Mouse (Mus musculus) lung, adult 2 months (tissue): ENCODE measurements around the gene Kcnip1.

ENCODE experiments used
- CTCF ChIP-seq: fragments of 200-500 bp; IDR thresholded peaks from 2 replicates; pipeline ENCODE4 v1.5.1; 2011; ENCODE audit warnings: mild to moderate bottlenecking, low read length, control low read depth; ENCODE audit not compliant: insufficient read depth
- POLR2A ChIP-seq: fragments of 200-500 bp; IDR thresholded peaks from 2 replicates; pipeline ENCODE4 v1.6.1; 2011; ENCODE audit warnings: low read depth, mild to moderate bottlenecking, control low read depth, low read length, borderline replicate concordance; ENCODE audit errors: extremely low read depth

GRCm38 (mm10) chr11:33816020-33816419 is 176.9 kb downstream of the Kcnip1 start:
- TF ChIP-seq CTCF (no peak), POLR2A (no peak)
